Mouse (Mus musculus) lung, embryonic 15.5 days (tissue): Measurements from ENCODE around the gene Lingo1. TPM values are rescaled to one million over a fixed set of nuclear protein-coding genes. Genes with fewer than 3 reads are reported as not detected.

Experiments
- ATAC-seq: fragments of 200-750 bp; cut with Nextera tagmentation; 2 replicates; pipeline ENCODE4 v1.8.0; 2017; ENCODE audit warnings: moderate number of reproducible peaks, borderline replicate concordance; ENCODE audit not compliant: low FRiP score, low TSS enrichment; ENCODE audit errors: extremely low read depth
- H3K27ac ChIP-seq: fragments of 300-500 bp; sonication (generic); 2 replicates; pipeline ENCODE4 v1.5.1; 2015; ENCODE audit warnings: moderate library complexity, mild to moderate bottlenecking, inconsistent platforms
- H3K27me3 ChIP-seq: fragments of 300-500 bp; sonication (generic); 2 replicates; pipeline ENCODE4 v1.6.1; 2015; ENCODE audit warnings: inconsistent platforms
- H3K36me3 ChIP-seq: fragments of 300-500 bp; sonication (generic); 2 replicates; pipeline ENCODE4 v1.6.1; 2015; ENCODE audit warnings: inconsistent platforms
- H3K4me1 ChIP-seq: fragments of 300-500 bp; sonication (generic); 2 replicates; pipeline ENCODE4 v1.6.1; 2015; ENCODE audit warnings: inconsistent platforms
- H3K4me2 ChIP-seq: fragments of 300-500 bp; sonication (generic); 2 replicates; pipeline ENCODE4 v1.6.1; 2015; ENCODE audit warnings: inconsistent platforms, mild to moderate bottlenecking, moderate library complexity
- H3K4me3 ChIP-seq: fragments of 300-500 bp; sonication (generic); 2 replicates; pipeline ENCODE4 v1.5.1; 2015; ENCODE audit warnings: mild to moderate bottlenecking, inconsistent platforms
- H3K9ac ChIP-seq: fragments of 300-500 bp; sonication (generic); 2 replicates; pipeline ENCODE4 v1.6.1; 2015; ENCODE audit warnings: inconsistent platforms
- H3K9me3 ChIP-seq: fragments of 300-500 bp; sonication (generic); 2 replicates; pipeline ENCODE4 v1.6.1; 2016; ENCODE audit warnings: inconsistent platforms
- WGBS: fragments of 180-500 bp; shearing (Covaris S2); methylation state at CpG from one replicate; pipeline ENCODE4 v1.1.7; 2015; 5-methylcytosine and 5-hydroxymethylcytosine counted together
- polyA plus RNA-seq: library from polyadenylated mRNA; unstranded; fragments of >200 nt; fragmentation: Nextera tagmentation; extraction: Ambion mirVana; gene quantifications from 2 replicates; pipeline ENCODE4 v1.2.1, GENCODE M21; 2015

The Lingo1 gene
- polyA plus RNA-seq = 4.1 and 4.3 TPM in 2 replicates

GRCm38 (mm10) chr9:56795721-56796655, at the start of gene Lingo1:
Gene Lingo1 (minus strand): TSS chr9:56796468.
- peak within 1 kb of the TSS; percentile 91 for H3K4me2 ChIP-seq
- H3K4me3 ChIP-seq = peak within 1 kb of the TSS; percentile 43
- H3K9me3 ChIP-seq = no peaks in the 10 kb centered on the region
- peaks cover 19% of the 10 kb centered on the region for H3K4me1 ChIP-seq
- H3K27me3 ChIP-seq = peaks cover 70% of the 10 kb centered on the region
- under 1% methylated on average over 76 of the region's 88 CpGs for WGBS
- H3K9ac ChIP-seq = no peak within 1 kb of the TSS
- ATAC-seq = 0 out of 2 replicates have a peak, but pooled peaks have one; percentile 32
- no peak within 1 kb of the TSS for H3K27ac ChIP-seq
- no peaks in the 10 kb centered on the region for H3K36me3 ChIP-seq

DNA sequence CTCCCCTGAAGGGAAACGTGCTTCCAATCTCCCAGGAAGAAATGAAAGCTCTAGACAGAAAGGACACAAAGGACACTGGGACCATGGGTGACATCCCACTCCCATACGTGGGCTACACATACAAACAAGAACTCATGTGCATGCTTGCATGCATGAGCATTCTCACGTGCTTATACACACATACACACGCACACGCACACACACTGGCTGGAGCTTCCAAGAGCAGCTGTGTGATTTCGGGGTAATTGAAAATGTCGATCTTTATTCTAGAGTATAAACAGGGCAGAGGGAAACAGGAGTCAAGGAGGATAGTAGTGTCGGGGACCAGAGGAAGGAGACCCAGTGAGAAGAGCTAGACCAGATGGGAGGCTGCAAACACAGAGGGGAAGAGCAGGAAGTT, 48.4 kb upstream of the Lingo1 start:
- Histone ChIP-seq H3K27ac (no peak overlapping the region), H3K4me3 (no peak overlapping the region), H3K36me3 (no peaks in the 10 kb centered on the region), H3K4me2 (no peak overlapping the region), H3K4me1 (peaks cover 10% of the 10 kb centered on the region), H3K9ac (no peak overlapping the region), H3K9me3 (no peaks in the 10 kb centered on the region), H3K27me3 (peaks cover 5% of the 10 kb centered on the region; the same call in 1 of the 2 replicates)
- WGBS = 48% methylated on average over 8 of the region's 8 CpGs
- no peak for ATAC-seq

GRCm38 (mm10) chr9:56843679-56844188, 47.5 kb upstream of the Lingo1 start:
- H3K27me3 ChIP-seq = peaks cover 5% of the 10 kb centered on the region; the same call in 1 of the 2 replicates
- H3K4me2 ChIP-seq = no peak overlapping the region
- H3K27ac ChIP-seq = no peak overlapping the region
- 30% methylated on average over 7 of the region's 7 CpGs for WGBS
- H3K4me3 ChIP-seq = no peak overlapping the region
- no peak for ATAC-seq
- no peak overlapping the region for H3K9ac ChIP-seq
- H3K36me3 ChIP-seq = no peaks in the 10 kb centered on the region
- peaks cover 10% of the 10 kb centered on the region for H3K4me1 ChIP-seq
- H3K9me3 ChIP-seq = no peaks in the 10 kb centered on the region

- Histone ChIP-seq H3K9ac (no peak overlapping the region), H3K4me3 (no peak overlapping the region), H3K27me3 (peaks cover 5% of the 10 kb centered on the region; the same call in 1 of the 2 replicates), H3K27ac (no peak overlapping the region), H3K36me3 (no peaks in the 10 kb centered on the region), H3K4me2 (no peak overlapping the region), H3K9me3 (no peaks in the 10 kb centered on the region), H3K4me1 (peaks cover 10% of the 10 kb centered on the region)
- WGBS = 22% methylated on average over 3 of the region's 3 CpGs
- peak; percentile 37; the same call in 1 of the 2 replicates for ATAC-seq
Measured at GRCm38 (mm10) chr9:56842303-56842719, 46.0 kb upstream of the Lingo1 start.

DNA sequence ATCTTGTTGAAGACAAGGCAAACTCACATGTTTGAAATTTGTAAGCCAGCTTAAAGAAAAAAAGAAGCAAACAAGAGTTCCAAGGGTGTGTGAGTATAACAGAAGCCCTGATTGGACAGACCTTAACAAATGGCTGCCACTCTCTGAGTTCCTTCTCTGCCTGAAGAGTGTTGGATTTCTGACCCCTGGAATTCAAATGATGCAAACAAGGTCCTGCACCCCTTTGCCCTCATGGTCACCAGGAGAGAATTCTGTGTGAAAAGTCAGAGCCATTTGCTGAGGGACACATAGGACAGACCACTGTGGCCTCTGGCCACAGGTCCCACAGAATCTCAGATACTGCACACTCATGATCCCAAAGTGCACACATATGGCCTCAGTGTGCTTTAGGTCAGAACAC, 45.6 kb upstream of the Lingo1 start:
- no peak for ATAC-seq
- no peaks in the 10 kb centered on the region for H3K9me3 ChIP-seq
- no peak overlapping the region for H3K4me3 ChIP-seq
- no peak overlapping the region for H3K27ac ChIP-seq
- H3K4me1 ChIP-seq = peaks cover 10% of the 10 kb centered on the region
- H3K27me3 ChIP-seq = peaks cover 5% of the 10 kb centered on the region; the same call in 1 of the 2 replicates
- no peaks in the 10 kb centered on the region for H3K36me3 ChIP-seq
- no peak overlapping the region for H3K4me2 ChIP-seq
- H3K9ac ChIP-seq = no peak overlapping the region

DNA sequence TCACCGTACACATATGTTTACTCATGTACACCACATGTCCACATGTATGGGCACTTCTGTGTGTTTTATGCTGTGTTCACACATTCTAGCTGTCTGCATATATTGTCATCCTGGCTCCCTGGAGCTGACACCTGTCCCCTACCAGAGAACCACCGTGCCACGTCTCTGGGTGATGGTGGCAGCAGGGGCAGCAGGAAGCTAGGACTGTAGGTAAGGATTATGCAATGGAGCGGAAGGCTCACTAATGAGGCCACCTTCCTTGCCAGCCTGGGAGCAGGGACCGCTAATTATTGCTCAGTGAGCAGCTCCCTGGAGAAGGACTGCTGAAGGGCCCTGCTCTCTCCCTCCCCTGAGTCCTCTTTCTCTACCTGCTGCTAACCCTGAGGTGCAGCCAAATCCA, 44.5 kb upstream of the Lingo1 start:
- no peak for ATAC-seq
- WGBS = 69% methylated on average over 5 of the region's 5 CpGs
- Histone ChIP-seq H3K9ac (no peak overlapping the region), H3K36me3 (no peaks in the 10 kb centered on the region), H3K4me1 (peaks cover 10% of the 10 kb centered on the region), H3K27ac (no peak overlapping the region), H3K4me2 (no peak overlapping the region), H3K4me3 (no peak overlapping the region), H3K9me3 (no peaks in the 10 kb centered on the region), H3K27me3 (peaks cover 5% of the 10 kb centered on the region; the same call in 1 of the 2 replicates)

GRCm38 (mm10) chr9:56835152-56835551, 38.9 kb upstream of the Lingo1 start:
- no peak overlapping the region for H3K27ac ChIP-seq
- ATAC-seq = no peak
- H3K4me2 ChIP-seq = no peak overlapping the region

GRCm38 (mm10) chr9:56832900-56833299, 36.6 kb upstream of the Lingo1 start:
- no peak for ATAC-seq
- no peaks in the 10 kb centered on the region for H3K9me3 ChIP-seq
- no peak overlapping the region for H3K4me3 ChIP-seq
- no peak overlapping the region for H3K9ac ChIP-seq
- no peaks in the 10 kb centered on the region for H3K36me3 ChIP-seq
- H3K4me2 ChIP-seq = no peak overlapping the region
- no peaks in the 10 kb centered on the region for H3K4me1 ChIP-seq
- no peak overlapping the region for H3K27ac ChIP-seq
- WGBS = 27% methylated on average over 6 of the region's 6 CpGs
- no peaks in the 10 kb centered on the region; the same call in 1 of the 2 replicates for H3K27me3 ChIP-seq

More at GRCm38 (mm10) chr9:56835152-56835551, 38.9 kb upstream of the Lingo1 start:
- 61% methylated on average over 5 of the region's 5 CpGs for WGBS
- Histone ChIP-seq H3K4me3 (no peak overlapping the region), H3K9me3 (no peaks in the 10 kb centered on the region), H3K9ac (no peak overlapping the region), H3K36me3 (no peaks in the 10 kb centered on the region), H3K27me3 (no peaks in the 10 kb centered on the region; the same call in 1 of the 2 replicates), H3K4me1 (no peaks in the 10 kb centered on the region)

GRCm38 (mm10) chr9:56831904-56832303, 35.6 kb upstream of the Lingo1 start:
- peaks cover under 1% of the 10 kb centered on the region; the same call in 1 of the 2 replicates for H3K27me3 ChIP-seq
- 69% methylated on average over 3 of the region's 3 CpGs for WGBS

GRCm38 (mm10) chr9:56830162-56830561, 33.9 kb upstream of the Lingo1 start:
- Histone ChIP-seq H3K4me1 (0 out of 2 replicates have a peak, but pooled peaks cover 4% of the 10 kb centered on the region), H3K4me2 (no peak overlapping the region), H3K27me3 (peaks cover 15% of the 10 kb centered on the region), H3K36me3 (no peaks in the 10 kb centered on the region), H3K9me3 (no peaks in the 10 kb centered on the region), H3K27ac (no peak overlapping the region), H3K9ac (no peak overlapping the region), H3K4me3 (no peak overlapping the region)
- ATAC-seq = no peak
- WGBS = 24% methylated on average over 4 of the region's 4 CpGs

More at GRCm38 (mm10) chr9:56831904-56832303, 35.6 kb upstream of the Lingo1 start:
- Histone ChIP-seq H3K36me3 (no peaks in the 10 kb centered on the region), H3K9ac (no peak overlapping the region), H3K27ac (no peak overlapping the region), H3K4me2 (no peak overlapping the region), H3K4me1 (no peaks in the 10 kb centered on the region), H3K9me3 (no peaks in the 10 kb centered on the region), H3K4me3 (no peak overlapping the region)
- no peak for ATAC-seq

- H3K4me2 ChIP-seq = no peak overlapping the region
- no peak overlapping the region for H3K4me3 ChIP-seq
- no peak overlapping the region for H3K27ac ChIP-seq
- WGBS = 76% methylated on average over 6 of the region's 6 CpGs
- no peak for ATAC-seq
- H3K9ac ChIP-seq = no peak overlapping the region
- 0 out of 2 replicates have a peak, but pooled peaks cover 4% of the 10 kb centered on the region for H3K4me1 ChIP-seq
- no peaks in the 10 kb centered on the region for H3K36me3 ChIP-seq
- peaks cover 22% of the 10 kb centered on the region for H3K27me3 ChIP-seq
- H3K9me3 ChIP-seq = no peaks in the 10 kb centered on the region
Measured at GRCm38 (mm10) chr9:56828841-56829240, 32.6 kb upstream of the Lingo1 start.

DNA sequence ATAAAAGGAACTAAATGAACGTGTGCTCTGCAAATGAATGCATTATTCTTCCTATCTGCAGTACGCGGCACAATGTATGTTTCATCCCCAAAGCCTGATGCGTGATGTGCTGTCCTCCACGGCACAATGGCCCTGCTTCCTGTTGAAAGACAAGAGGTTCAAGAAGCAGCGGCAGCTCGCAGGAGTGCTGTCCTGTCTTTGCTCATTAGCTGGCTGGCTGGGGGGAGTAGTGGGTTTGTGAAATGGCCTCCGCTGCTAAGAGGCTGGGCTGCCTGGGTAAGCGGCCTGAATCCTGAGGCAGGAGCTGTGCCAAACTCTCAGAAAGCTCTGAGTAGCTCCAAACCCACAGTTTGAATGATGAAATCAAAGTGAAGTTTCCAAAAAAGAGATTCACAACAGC, 31.9 kb upstream of the Lingo1 start:
- H3K36me3 ChIP-seq = no peaks in the 10 kb centered on the region
- ATAC-seq = no peak
- H3K4me1 ChIP-seq = 0 out of 2 replicates have a peak, but pooled peaks cover 4% of the 10 kb centered on the region
- H3K9me3 ChIP-seq = no peaks in the 10 kb centered on the region
- H3K4me2 ChIP-seq = no peak overlapping the region
- WGBS = 34% methylated on average over 9 of the region's 9 CpGs
- H3K9ac ChIP-seq = no peak overlapping the region
- H3K27me3 ChIP-seq = peaks cover 22% of the 10 kb centered on the region
- no peak overlapping the region for H3K27ac ChIP-seq
- H3K4me3 ChIP-seq = no peak overlapping the region
